Mouse (Mus musculus) forebrain, embryonic 12.5 days (tissue): Measurements from ENCODE around the gene D6Wsu163e. TPM values are rescaled to one million over a fixed set of nuclear protein-coding genes. Genes with fewer than 3 reads are reported as not detected.

Source experiments
- ATAC-seq: fragments of 200-750 bp; cut with Nextera tagmentation; 2 replicates; pipeline ENCODE4 v1.8.0; 2017; ENCODE audit warnings: moderate TSS enrichment; ENCODE audit not compliant: low FRiP score
- H3K27ac ChIP-seq: fragments of 300-500 bp; sonication (generic); 2 replicates; pipeline ENCODE4 v1.5.1; 2016; ENCODE audit warnings: mild to moderate bottlenecking
- H3K27me3 ChIP-seq: fragments of 300-500 bp; sonication (generic); 2 replicates; pipeline ENCODE4 v1.6.1; 2016; ENCODE audit warnings: mild to moderate bottlenecking
- H3K36me3 ChIP-seq: fragments of 300-500 bp; sonication (generic); replicated peaks from 2 replicates; pipeline ENCODE4 v1.6.1; 2016; ENCODE audit warnings: mild to moderate bottlenecking
- H3K4me1 ChIP-seq: fragments of 300-500 bp; sonication (generic); 2 replicates; pipeline ENCODE4 v1.6.1; 2016
- H3K4me2 ChIP-seq: fragments of 300-500 bp; sonication (generic); 2 replicates; pipeline ENCODE4 v1.6.1; 2016; ENCODE audit warnings: mild to moderate bottlenecking, moderate library complexity
- H3K4me3 ChIP-seq: fragments of 300-500 bp; sonication (generic); replicated peaks from 2 replicates; pipeline ENCODE4 v1.5.1; 2016; ENCODE audit warnings: mild to moderate bottlenecking
- H3K9ac ChIP-seq: fragments of 300-500 bp; sonication (generic); 2 replicates; pipeline ENCODE4 v1.6.1; 2016; ENCODE audit warnings: mild to moderate bottlenecking
- H3K9me3 ChIP-seq: fragments of 300-500 bp; sonication (generic); 2 replicates; pipeline ENCODE4 v1.6.1; 2016
- whole genome bisulfite sequencing: fragments of 180-500 bp; shearing (Covaris S2); methylation state at CpG from one replicate; pipeline ENCODE4 v1.1.7; 2016; 5-methylcytosine and 5-hydroxymethylcytosine counted together
- polyA plus RNA-seq: library from polyadenylated mRNA; unstranded; fragments of >200 nt; fragmentation: Nextera tagmentation; extraction: Ambion mirVana; gene quantifications from 2 replicates; pipeline ENCODE4 v1.2.1, GENCODE M21; 2016

Gene D6Wsu163e
- polyA plus RNA-seq, 1 experiment from 2014 or later = 22.1 TPM

- no peak overlapping the region for H3K9ac ChIP-seq
- H3K4me3 ChIP-seq = no peak overlapping the region
- no peak for ATAC-seq
- H3K27me3 ChIP-seq = no peaks in the 10 kb centered on the region
- no peaks in the 10 kb centered on the region for H3K9me3 ChIP-seq
- 91% methylated on average over 8 of the region's 8 CpGs for WGBS
- no peak overlapping the region for H3K27ac ChIP-seq
- H3K4me2 ChIP-seq = no peak overlapping the region
- H3K36me3 ChIP-seq = peaks cover 28% of the 10 kb centered on the region
- no peaks in the 10 kb centered on the region for H3K4me1 ChIP-seq
Observed at GRCm38 (mm10) chr6:126961371-126962018, 21.7 kb downstream of the D6Wsu163e start.

GRCm38 (mm10) chr6:126962709-126963108 lies 22.9 kb downstream of the D6Wsu163e start:
- Histone ChIP-seq H3K9ac (no peak overlapping the region), H3K4me3 (no peak overlapping the region), H3K36me3 (peaks cover 24% of the 10 kb centered on the region), H3K9me3 (no peaks in the 10 kb centered on the region), H3K27ac (no peak overlapping the region), H3K4me2 (no peak overlapping the region), H3K27me3 (no peaks in the 10 kb centered on the region), H3K4me1 (no peaks in the 10 kb centered on the region)
- WGBS = 88% methylated on average over 5 of the region's 5 CpGs
- ATAC-seq = no peak

GRCm38 (mm10) chr6:126963426-126963825 lies 23.7 kb downstream of the D6Wsu163e start:
- H3K4me3 ChIP-seq = no peak overlapping the region
- peaks cover 27% of the 10 kb centered on the region for H3K36me3 ChIP-seq
- H3K27ac ChIP-seq = no peak overlapping the region
- no peak for ATAC-seq
- H3K4me1 ChIP-seq = no peaks in the 10 kb centered on the region
- no peaks in the 10 kb centered on the region for H3K9me3 ChIP-seq
- WGBS = 91% methylated on average over 9 of the region's 9 CpGs
- no peak overlapping the region for H3K9ac ChIP-seq
- no peak overlapping the region for H3K4me2 ChIP-seq
- H3K27me3 ChIP-seq = no peaks in the 10 kb centered on the region

- WGBS = 92% methylated on average over 14 of the region's 14 CpGs
- peaks cover 27% of the 10 kb centered on the region for H3K36me3 ChIP-seq
Observed at GRCm38 (mm10) chr6:126966241-126967026, 26.7 kb downstream of the D6Wsu163e start.

GRCm38 (mm10) chr6:126981539-126982234 lies 41.9 kb downstream of the D6Wsu163e start:
- H3K9ac ChIP-seq = no peak overlapping the region
- no peak overlapping the region for H3K4me2 ChIP-seq
- WGBS = 69% methylated on average over 5 of the region's 5 CpGs
- H3K4me3 ChIP-seq = no peak overlapping the region
- no peaks in the 10 kb centered on the region for H3K27me3 ChIP-seq
- H3K9me3 ChIP-seq = no peaks in the 10 kb centered on the region
- no peaks in the 10 kb centered on the region for H3K4me1 ChIP-seq
- ATAC-seq = no peak
- no peaks in the 10 kb centered on the region; the same call in none of the 2 replicates for H3K36me3 ChIP-seq
- no peak overlapping the region for H3K27ac ChIP-seq

More at GRCm38 (mm10) chr6:126966241-126967026, 26.7 kb downstream of the D6Wsu163e start:
- no peak overlapping the region for H3K4me3 ChIP-seq
- no peak overlapping the region for H3K9ac ChIP-seq
- no peak overlapping the region for H3K27ac ChIP-seq
- H3K27me3 ChIP-seq = no peaks in the 10 kb centered on the region
- no peak overlapping the region for H3K4me2 ChIP-seq
- no peak for ATAC-seq
- H3K4me1 ChIP-seq = no peaks in the 10 kb centered on the region
- no peaks in the 10 kb centered on the region for H3K9me3 ChIP-seq

- Histone ChIP-seq H3K4me2 (no peak overlapping the region), H3K4me3 (no peak overlapping the region), H3K9ac (no peak overlapping the region), H3K36me3 (no peaks in the 10 kb centered on the region), H3K27ac (no peak overlapping the region), H3K9me3 (no peaks in the 10 kb centered on the region), H3K4me1 (no peaks in the 10 kb centered on the region), H3K27me3 (no peaks in the 10 kb centered on the region)
- ATAC-seq = no peak
- 66% methylated on average over 2 of the region's 2 CpGs for WGBS
Observed at GRCm38 (mm10) chr6:126993676-126994075, 53.9 kb downstream of the D6Wsu163e start.

GRCm38 (mm10) chr6:126995494-126995893 lies 55.7 kb downstream of the D6Wsu163e start:
- H3K4me1 ChIP-seq = no peaks in the 10 kb centered on the region
- H3K4me3 ChIP-seq = no peak overlapping the region
- no peak overlapping the region for H3K9ac ChIP-seq
- no peaks in the 10 kb centered on the region for H3K9me3 ChIP-seq
- ATAC-seq = no peak
- no peak overlapping the region for H3K4me2 ChIP-seq
- no peaks in the 10 kb centered on the region for H3K36me3 ChIP-seq
- no peak overlapping the region for H3K27ac ChIP-seq
- 90% methylated on average over 3 of the region's 3 CpGs for WGBS
- no peaks in the 10 kb centered on the region for H3K27me3 ChIP-seq

GRCm38 (mm10) chr6:126996399-126996798 lies 56.6 kb downstream of the D6Wsu163e start:
- no peaks in the 10 kb centered on the region for H3K36me3 ChIP-seq
- H3K4me3 ChIP-seq = no peak overlapping the region
- H3K27me3 ChIP-seq = no peaks in the 10 kb centered on the region
- H3K9me3 ChIP-seq = no peaks in the 10 kb centered on the region
- no peak overlapping the region for H3K9ac ChIP-seq
- 93% methylated on average over 5 of the region's 5 CpGs for WGBS
- no peaks in the 10 kb centered on the region for H3K4me1 ChIP-seq
- H3K4me2 ChIP-seq = no peak overlapping the region
- ATAC-seq = no peak
- no peak overlapping the region for H3K27ac ChIP-seq

GRCm38 (mm10) chr6:127005646-127006045 lies 65.9 kb downstream of the D6Wsu163e start:
- H3K4me3 ChIP-seq = no peak overlapping the region
- H3K4me1 ChIP-seq = no peaks in the 10 kb centered on the region
- no peak overlapping the region for H3K9ac ChIP-seq
- 88% methylated on average over 3 of the region's 3 CpGs for WGBS
- no peaks in the 10 kb centered on the region for H3K9me3 ChIP-seq
- no peak for ATAC-seq
- H3K27ac ChIP-seq = no peak overlapping the region
- H3K27me3 ChIP-seq = no peaks in the 10 kb centered on the region
- no peak overlapping the region for H3K4me2 ChIP-seq
- no peaks in the 10 kb centered on the region for H3K36me3 ChIP-seq

- ATAC-seq = no peak
- Histone ChIP-seq H3K9ac (no peak overlapping the region), H3K27me3 (no peaks in the 10 kb centered on the region), H3K36me3 (no peaks in the 10 kb centered on the region), H3K4me2 (no peak overlapping the region), H3K9me3 (no peaks in the 10 kb centered on the region), H3K4me3 (no peak overlapping the region), H3K4me1 (peaks cover 2% of the 10 kb centered on the region; the same call in 1 of the 2 replicates), H3K27ac (no peak overlapping the region)
- WGBS = 88% methylated on average over 3 of the region's 3 CpGs
Observed at GRCm38 (mm10) chr6:127006551-127006950, 66.8 kb downstream of the D6Wsu163e start.

GRCm38 (mm10) chr6:127010021-127010420 lies 70.3 kb downstream of the D6Wsu163e start:
- ATAC-seq = no peak
- Histone ChIP-seq H3K4me2 (no peak overlapping the region), H3K4me3 (no peak overlapping the region), H3K27ac (no peak overlapping the region), H3K36me3 (no peaks in the 10 kb centered on the region), H3K9me3 (no peaks in the 10 kb centered on the region), H3K4me1 (peaks cover 8% of the 10 kb centered on the region), H3K27me3 (no peaks in the 10 kb centered on the region), H3K9ac (no peak overlapping the region)
- 84% methylated on average over 13 of the region's 13 CpGs for WGBS

- 73% methylated on average over 13 of the region's 13 CpGs for WGBS
- Histone ChIP-seq H3K4me2 (no peak overlapping the region), H3K9me3 (no peaks in the 10 kb centered on the region), H3K4me3 (no peak overlapping the region), H3K27me3 (no peaks in the 10 kb centered on the region), H3K4me1 (peaks cover 8% of the 10 kb centered on the region), H3K9ac (no peak overlapping the region), H3K27ac (no peak overlapping the region), H3K36me3 (no peaks in the 10 kb centered on the region)
- no peak; the same call in 1 of the 2 replicates for ATAC-seq
Observed at GRCm38 (mm10) chr6:127011947-127012535, 72.3 kb downstream of the D6Wsu163e start.
